Mouse (Mus musculus) limb, embryonic 14.5 days (tissue): ENCODE data around the gene Cntn5. TPM values are rescaled to one million over a fixed set of nuclear protein-coding genes. Genes with fewer than 3 reads are reported as not detected.

ENCODE experiments used
- ATAC-seq: fragments of 200-750 bp; cut with Nextera tagmentation; 2 replicates; pipeline ENCODE4 v1.8.0; 2017; ENCODE audit warnings: low read depth, moderate number of reproducible peaks, moderate TSS enrichment; ENCODE audit not compliant: low FRiP score
- DNase-seq: peaks from one replicate; pipeline ENCODE4 v3.0.0-alpha.2; 2015; ENCODE audit warnings: low spot score
- H3K27ac ChIP-seq: fragments of 300-500 bp; sonication (generic); replicated peaks from 2 replicates; pipeline ENCODE4 v1.5.1; 2014; ENCODE audit warnings: low read depth, mild to moderate bottlenecking, low read length, moderate library complexity, mixed read lengths
- H3K27me3 ChIP-seq: fragments of 300-500 bp; sonication (generic); 2 replicates; pipeline ENCODE4 v1.6.1; 2014; ENCODE audit warnings: low read length, mixed read lengths; ENCODE audit not compliant: control insufficient read depth, insufficient read depth
- H3K36me3 ChIP-seq: fragments of 300-500 bp; sonication (generic); 2 replicates; pipeline ENCODE4 v1.6.1; 2014; ENCODE audit warnings: mild to moderate bottlenecking, low read length, moderate library complexity, mixed read lengths; ENCODE audit not compliant: control insufficient read depth, insufficient read depth
- H3K4me1 ChIP-seq: fragments of 300-500 bp; sonication (generic); 2 replicates; pipeline ENCODE4 v1.6.1; 2014; ENCODE audit warnings: antibody characterized with exemption, low read length, mixed read lengths; ENCODE audit not compliant: control insufficient read depth, insufficient read depth
- H3K4me2 ChIP-seq: fragments of 300-500 bp; sonication (generic); replicated peaks from 2 replicates; pipeline ENCODE4 v1.6.1; 2014; ENCODE audit warnings: low read depth, mild to moderate bottlenecking, low read length, moderate library complexity; ENCODE audit not compliant: severe bottlenecking
- H3K4me3 ChIP-seq: fragments of 300-500 bp; sonication (generic); replicated peaks from 2 replicates; pipeline ENCODE4 v1.5.1; 2014; ENCODE audit warnings: low read length
- H3K9ac ChIP-seq: fragments of 300-500 bp; sonication (generic); 2 replicates; pipeline ENCODE4 v1.6.1; 2014; ENCODE audit warnings: mild to moderate bottlenecking, low read depth, low read length, moderate library complexity; ENCODE audit not compliant: severe bottlenecking
- H3K9me3 ChIP-seq: fragments of 300-500 bp; sonication (generic); 2 replicates; pipeline ENCODE4 v1.6.1; 2016; ENCODE audit warnings: low read length; ENCODE audit not compliant: control insufficient read depth
- POLR2A ChIP-seq: fragments of 200-500 bp; IDR thresholded peaks from 2 replicates; pipeline ENCODE4 v1.8.0; 2012; ENCODE audit warnings: inconsistent platforms, mild to moderate bottlenecking, moderate library complexity, borderline replicate concordance; ENCODE audit not compliant: insufficient read depth, insufficient read length; ENCODE audit errors: extremely low read depth
- WGBS: fragments of 180-500 bp; shearing (Covaris S2); extraction: QIAGEN DNeasy Blood & Tissue Kit; methylation state at CpG from one replicate; pipeline ENCODE4 v1.1.7; 2014; 5-methylcytosine and 5-hydroxymethylcytosine counted together
- polyA plus RNA-seq, 2 experiments: library from polyadenylated mRNA; depleted of rRNA in 1 of 2; stranded (reverse) in 1 of 2; unstranded in 1 of 2; fragments of >200 nt; fragmentation: Nextera tagmentation in 1 of 2; extraction: Ambion mirVana in 1 of 2; gene quantifications; 2 replicates each; pipeline versions ENCODE4 v1.2.1 to v1.2.3; 2012 to 2014

The Cntn5 gene
- polyA plus RNA-seq (2012; rRNA removed) (0.32 and 0.41 TPM in 2 replicates), polyA plus RNA-seq (2014; fragmentation: Nextera tagmentation; extraction: Ambion mirVana) (0.87 and 1.4 TPM in 2 replicates)

DNA sequence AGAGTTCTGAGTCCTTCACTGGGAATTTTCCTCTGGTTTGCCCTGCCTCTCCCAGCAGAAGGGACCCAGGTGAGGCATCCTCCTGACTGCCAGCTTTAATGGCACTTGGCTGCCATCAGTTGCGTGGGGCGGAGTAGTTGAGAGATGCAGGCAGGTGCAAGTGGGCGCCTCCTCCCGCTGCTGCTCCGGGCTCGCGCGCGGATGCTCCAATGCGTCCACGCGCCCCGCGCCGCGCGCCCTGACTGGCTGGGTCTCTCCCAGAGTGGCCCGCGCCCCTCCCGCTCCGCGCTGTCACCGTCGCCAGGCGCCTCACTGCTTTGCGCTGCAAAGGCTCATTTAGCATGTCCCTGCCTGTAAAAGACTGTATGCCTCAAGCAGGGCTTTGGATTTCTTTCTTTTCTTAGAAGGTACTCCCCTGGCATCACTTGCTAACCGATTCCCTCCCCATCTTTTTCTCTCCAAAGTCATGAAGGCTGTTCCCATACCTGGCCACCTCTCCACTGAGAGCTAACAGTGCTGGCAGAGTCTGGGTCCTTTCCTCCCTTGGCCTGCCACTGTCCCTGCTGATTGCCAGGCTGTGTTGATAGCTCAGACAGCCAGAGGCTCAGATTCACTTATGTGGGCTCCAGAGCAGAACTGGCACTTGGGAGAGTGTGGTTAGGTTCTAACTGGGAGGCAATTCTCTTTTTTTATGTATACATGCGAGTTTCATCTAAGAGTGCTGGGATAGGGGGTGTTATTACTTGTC lies at the start of gene Cntn5:
Cntn5 (minus strand) TSS at position 160 of the 748 bp plus-strand sequence.
- no peak for TF ChIP-seq POLR2A
- H3K36me3 ChIP-seq: no peaks in the 10 kb centered on the region
- no peaks in the 10 kb centered on the region for H3K9me3 ChIP-seq
- no peak within 1 kb of the TSS for H3K27ac ChIP-seq
- WGBS: 3% methylated on average over 27 of the region's 28 CpGs
- DNase-seq (no peak), ATAC-seq (no peak)
- H3K4me1 ChIP-seq: peaks cover 3% of the 10 kb centered on the region; the same call in 1 of the 2 replicates
- H3K27me3 ChIP-seq: peaks cover 12% of the 10 kb centered on the region; the same call in 1 of the 2 replicates
- H3K4me2 ChIP-seq: peak within 1 kb of the TSS; percentile 54
- H3K9ac ChIP-seq: 0 out of 2 replicates have a peak within 1 kb of the TSS, but pooled peaks have one; percentile 4
- peak within 1 kb of the TSS; percentile 31 for H3K4me3 ChIP-seq

DNA sequence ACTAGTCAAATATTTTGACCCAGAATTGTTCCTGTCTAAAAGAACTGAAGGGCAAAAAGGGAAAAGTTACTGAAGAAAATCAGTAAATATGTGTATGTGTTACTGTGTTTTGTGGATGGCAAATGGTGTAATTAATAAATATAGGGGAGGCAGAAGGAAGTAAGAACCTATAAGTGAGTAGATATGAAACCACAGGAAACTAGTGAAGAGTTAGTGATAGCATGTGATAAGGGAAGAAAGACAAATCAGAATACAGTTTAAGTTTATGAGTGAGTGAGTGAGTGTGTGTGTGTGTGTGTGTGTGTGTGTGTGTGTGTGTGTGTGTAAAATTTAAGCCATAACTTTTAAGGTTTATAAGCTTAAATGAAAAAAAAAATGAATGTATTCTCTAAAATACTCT lies 45.9 kb upstream of the Cntn5 start:
- Histone ChIP-seq H3K9me3 (no peaks in the 10 kb centered on the region), H3K36me3 (no peaks in the 10 kb centered on the region), H3K9ac (no peak overlapping the region), H3K4me2 (no peak overlapping the region), H3K27me3 (no peaks in the 10 kb centered on the region), H3K4me3 (no peak overlapping the region), H3K27ac (no peak overlapping the region), H3K4me1 (no peaks in the 10 kb centered on the region)
- DNase-seq: no peak
- TF ChIP-seq POLR2A: no peak
- ATAC-seq: no peak

DNA sequence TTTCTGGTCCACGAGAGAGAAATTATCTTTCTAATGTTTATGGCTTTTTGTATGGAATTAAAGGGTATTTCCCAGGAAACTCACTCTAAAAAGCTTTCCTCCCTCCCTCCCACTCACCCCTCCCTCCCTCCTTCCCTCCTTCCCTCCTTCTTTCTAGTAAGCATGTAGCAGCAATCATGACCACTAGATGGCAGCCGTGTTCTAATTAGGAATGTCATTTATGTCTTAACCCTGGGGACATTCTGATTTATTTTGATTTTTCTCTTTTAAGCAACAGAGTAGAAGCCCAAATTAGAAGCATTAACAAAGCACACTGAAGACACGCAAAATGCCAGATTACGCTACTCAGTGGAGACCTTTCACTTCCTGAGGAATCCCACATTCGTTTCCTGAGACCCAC lies 5.0 kb upstream of the Cntn5 start:
- Histone ChIP-seq H3K4me1 (peaks cover 3% of the 10 kb centered on the region; the same call in 1 of the 2 replicates), H3K36me3 (no peaks in the 10 kb centered on the region), H3K4me3 (no peak overlapping the region), H3K9me3 (no peaks in the 10 kb centered on the region), H3K9ac (no peak overlapping the region), H3K4me2 (no peak overlapping the region), H3K27ac (no peak overlapping the region), H3K27me3 (peaks cover 5% of the 10 kb centered on the region; the same call in 1 of the 2 replicates)
- ATAC-seq: no peak; the same call in 1 of the 2 replicates
- TF ChIP-seq POLR2A: no peak
- peak; percentile 88 for DNase-seq
- WGBS: 20% methylated on average over 5 of the region's 5 CpGs

DNA sequence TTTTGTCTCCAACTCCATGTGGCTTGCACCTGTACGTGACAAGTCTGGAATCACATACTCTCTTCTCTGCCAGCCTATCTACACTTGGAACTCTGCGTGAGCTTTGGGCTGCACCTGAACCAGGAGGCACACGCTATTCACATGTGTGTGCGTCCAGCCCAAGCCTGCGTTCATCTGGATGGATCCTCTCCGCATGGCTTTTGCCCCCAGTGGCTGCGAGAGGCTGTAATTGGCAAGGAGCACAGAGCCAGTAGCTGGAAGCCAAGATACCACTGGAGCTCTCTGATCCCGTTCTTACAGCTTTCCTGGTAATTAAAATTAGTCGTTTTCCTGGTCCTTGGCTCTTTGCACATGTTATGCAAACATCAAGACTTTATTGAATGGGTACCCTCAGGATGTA lies 1.1 kb upstream of the Cntn5 start:
- H3K4me2 ChIP-seq: no peak overlapping the region
- H3K27ac ChIP-seq: no peak overlapping the region
- WGBS: 42% methylated on average over 9 of the region's 9 CpGs
- H3K9ac ChIP-seq: no peak overlapping the region
- DNase-seq (no peak), ATAC-seq (no peak)
- peaks cover 3% of the 10 kb centered on the region; the same call in 1 of the 2 replicates for H3K4me1 ChIP-seq
- no peak for TF ChIP-seq POLR2A
- no peaks in the 10 kb centered on the region for H3K9me3 ChIP-seq
- H3K4me3 ChIP-seq: no peak overlapping the region
- peaks cover 12% of the 10 kb centered on the region; the same call in 1 of the 2 replicates for H3K27me3 ChIP-seq
- no peaks in the 10 kb centered on the region for H3K36me3 ChIP-seq

DNA sequence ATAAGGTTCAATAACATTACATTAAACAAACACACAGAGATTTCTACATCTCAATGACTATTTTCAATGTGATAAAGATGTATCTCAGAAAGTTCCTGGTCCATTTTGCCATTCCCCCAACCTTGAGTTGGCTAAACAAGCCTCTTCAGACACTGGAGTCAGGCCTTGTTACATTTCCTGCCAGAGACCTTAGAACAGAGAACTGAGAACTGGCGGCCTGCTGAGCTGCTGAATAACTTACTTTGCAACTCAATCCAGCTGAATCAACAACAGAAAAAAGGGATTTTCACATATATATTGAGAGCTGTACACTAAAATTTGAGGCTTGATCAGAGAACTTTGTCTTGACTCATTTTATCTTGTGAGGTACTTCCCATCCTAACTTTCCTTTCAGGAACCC lies 24.8 kb downstream of the Cntn5 start:
- no peak for TF ChIP-seq POLR2A
- no peak for ATAC-seq
- H3K36me3 ChIP-seq: no peaks in the 10 kb centered on the region
- no peak overlapping the region for H3K27ac ChIP-seq
- DNase-seq: no peak
- no peak overlapping the region for H3K4me2 ChIP-seq
- no peaks in the 10 kb centered on the region for H3K4me1 ChIP-seq
- WGBS: 66% methylated on average over 1 of the region's 1 CpGs
- no peak overlapping the region for H3K4me3 ChIP-seq
- no peak overlapping the region for H3K9ac ChIP-seq
- no peaks in the 10 kb centered on the region for H3K9me3 ChIP-seq
- H3K27me3 ChIP-seq: no peaks in the 10 kb centered on the region
